Mouse (Mus musculus) embryonic fibroblast, embryonic 13.5 days (primary cell): ENCODE results near the gene Yipf2. TPM values are rescaled to one million over a fixed set of nuclear protein-coding genes. Genes with fewer than 3 reads are reported as not detected.
A peak's percentile ranks its signal among the peaks of the same experiment; 100 is the strongest.
"Not testable (repeated sequence)": the region's sequence is repeated elsewhere in the genome, so short reads cannot be mapped to it uniquely, and the experiment has no call there.

ENCODE experiments used
- H3K27ac ChIP-seq: 2 replicates; pipeline ENCODE4 v1.5.1; 2012; ENCODE audit warnings: low read length, control low read depth, inconsistent platforms; ENCODE audit not compliant: insufficient read depth
- H3K4me1 ChIP-seq: 2 replicates; pipeline ENCODE4 v1.6.1; 2011; ENCODE audit warnings: low read length; ENCODE audit not compliant: control insufficient read depth, insufficient read depth
- H3K4me3 ChIP-seq: 2 replicates; pipeline ENCODE4 v1.5.1; 2011; ENCODE audit warnings: mild to moderate bottlenecking, control low read depth, low read length; ENCODE audit not compliant: insufficient read depth
- CTCF ChIP-seq: IDR thresholded peaks from 2 replicates; pipeline ENCODE4 v1.5.1; 2011; ENCODE audit warnings: mild to moderate bottlenecking, control low read depth, low read length, moderate library complexity, borderline replicate concordance; ENCODE audit not compliant: insufficient read depth
- POLR2A ChIP-seq: IDR thresholded peaks from 2 replicates; pipeline ENCODE4 v1.6.1; 2011; ENCODE audit warnings: low read depth, mild to moderate bottlenecking, control low read depth, low read length, moderate library complexity
- polyA plus RNA-seq: library from polyadenylated mRNA; stranded (reverse); fragments of >200 nt; gene quantifications from 2 replicates; pipeline ENCODE4 v1.2.4, GENCODE M21; 2011; ENCODE audit warnings: low read depth; ENCODE audit not compliant: missing spikeins, insufficient read length

The Yipf2 gene
- polyA plus RNA-seq, 1 experiment, result 7.4 TPM

- H3K4me1 ChIP-seq, result peaks cover 3% of the 10 kb centered on the region; the same call in 1 of the 2 replicates
- peak overlapping the region; percentile 64 for H3K27ac ChIP-seq
- H3K4me3 ChIP-seq, result peak overlapping the region; percentile 58
- TF ChIP-seq CTCF (0 out of 2 replicates have a peak, but pooled peaks have one; percentile 28), POLR2A (peak; percentile 81)
These were observed 46.5 kb downstream of the Yipf2 start for GRCm38 (mm10) chr9:21545916-21546788.

DNA sequence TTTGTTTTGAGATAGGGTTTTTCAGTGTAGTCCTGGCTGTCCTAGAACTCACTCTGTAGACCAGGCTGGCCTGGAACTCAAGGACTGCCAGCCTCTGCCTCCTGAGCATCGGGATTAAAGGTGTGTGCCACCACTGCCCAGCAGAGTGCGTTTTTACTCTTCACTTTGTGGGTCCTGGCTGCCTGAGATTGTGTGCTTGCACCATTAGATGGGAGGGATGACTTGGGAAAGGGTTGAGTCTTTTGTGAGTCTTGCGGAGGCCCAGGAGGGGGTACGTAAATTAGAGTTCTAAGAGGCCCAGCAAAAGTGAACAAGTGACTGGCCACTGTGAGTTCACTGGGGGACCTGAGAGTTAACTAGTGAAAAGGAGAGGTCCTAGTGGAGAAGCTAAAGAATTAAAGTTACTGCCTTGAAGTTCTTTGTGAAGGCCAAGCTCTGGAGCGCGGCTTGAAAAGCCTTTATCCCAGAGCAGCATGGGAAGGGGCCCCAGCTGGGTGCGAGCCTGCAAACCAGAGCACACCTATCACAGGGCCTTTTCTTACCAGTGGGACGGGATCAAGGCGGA is 47.2 kb downstream of the Yipf2 start:
- peak overlapping the region; percentile 12; the same call in 1 of the 2 replicates for H3K27ac ChIP-seq
- peaks cover 3% of the 10 kb centered on the region; the same call in 1 of the 2 replicates for H3K4me1 ChIP-seq
- TF ChIP-seq POLR2A (no peak), CTCF (no peak)
- H3K4me3 ChIP-seq, result peak overlapping the region; percentile 58

DNA sequence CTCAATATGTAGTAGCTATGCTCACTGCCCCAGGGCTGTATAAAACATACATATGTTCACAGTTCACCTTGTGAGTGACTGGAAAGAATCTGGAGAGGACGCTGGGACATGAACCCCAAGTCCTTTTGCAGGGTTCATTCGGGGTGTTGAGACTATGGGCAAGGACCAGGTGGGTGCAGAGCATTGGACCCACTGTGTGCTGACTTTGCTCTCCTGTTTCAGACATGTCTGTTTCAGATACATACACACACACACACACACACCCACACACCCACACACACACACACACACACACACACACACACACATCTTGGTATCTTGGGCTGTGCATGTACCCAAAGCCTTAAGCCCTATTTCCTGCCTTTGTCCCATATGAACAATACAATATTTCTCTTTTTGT is 50.6 kb downstream of the Yipf2 start:
- not testable (repeated sequence) for H3K4me1 ChIP-seq, H3K4me3 ChIP-seq, H3K27ac ChIP-seq

- no peak overlapping the region for H3K27ac ChIP-seq
- no peak overlapping the region for H3K4me3 ChIP-seq
- no peaks in the 10 kb centered on the region for H3K4me1 ChIP-seq
- no peak for TF ChIP-seq POLR2A
- no peak for TF ChIP-seq CTCF
These were observed 52.5 kb downstream of the Yipf2 start for GRCm38 (mm10) chr9:21539981-21540753.

Other genes with a start within 250 kb of the Yipf2 start
- 80.9 and 94.0 TPM in 2 replicates for gene Ilf3, start 225.0 kb downstream of the Yipf2 start, polyA plus RNA-seq
- gene Qtrt1, start 181.0 kb downstream of the Yipf2 start, polyA plus RNA-seq, result 30.0 and 35.8 TPM in 2 replicates
- 77.2 and 93.4 TPM in 2 replicates for gene Dnm2, start 167.9 kb downstream of the Yipf2 start, polyA plus RNA-seq
- 29.6 and 32.1 TPM in 2 replicates for gene Tmed1, start 82.6 kb downstream of the Yipf2 start, polyA plus RNA-seq
- gene AB124611, start 66.7 kb downstream of the Yipf2 start, polyA plus RNA-seq, result 0.44 TPM in 1 of 2 replicates, not detected in the other
- gene Carm1, start 45.9 kb downstream of the Yipf2 start, polyA plus RNA-seq, result 96.3 and 105 TPM in 2 replicates
- 29.1 and 31.6 TPM in 2 replicates for gene Timm29, start 106 bp downstream of the Yipf2 start, polyA plus RNA-seq
- gene Smarca4, start 23.3 kb upstream of the Yipf2 start, polyA plus RNA-seq, result 73.5 and 81.7 TPM in 2 replicates
- 54.6 and 74.3 TPM in 2 replicates for gene Ldlr, start 130.7 kb upstream of the Yipf2 start, polyA plus RNA-seq
- gene Spc24, start 167.5 kb upstream of the Yipf2 start, polyA plus RNA-seq, result 14.2 and 21.2 TPM in 2 replicates
- 59.7 and 75.7 TPM in 2 replicates for gene Kank2, start 205.9 kb upstream of the Yipf2 start, polyA plus RNA-seq
- gene Angptl8, start 242.7 kb upstream of the Yipf2 start, polyA plus RNA-seq, result not detected in 2 replicates